Mouse (Mus musculus): Measurements from ENCODE around the gene Nkx2-1. TPM values are rescaled to one million over a fixed set of nuclear protein-coding genes. Genes with fewer than 3 reads are reported as not detected.

Nkx2-1 gene
- total RNA-seq, 1 experiment: not detected

- no peak for DNase-seq (ENCODE audit: low read depth, low spot score)
- Histone ChIP-seq H3K9me3 (ENCODE audit: control insufficient read depth, insufficient read depth, low read depth, low read length) (no peaks in the 10 kb centered on the region), H3K4me1 (ENCODE audit: control insufficient read depth in 2 of 2, insufficient read depth in 2 of 2, low read length in 2 of 2, poor library complexity in 1 of 2) (peaks cover 0 to 6% of the 10 kb centered on the region in 2 experiments; a peak in 1 of 4 replicates), H3K36me3 (ENCODE audit: control insufficient read depth, insufficient read depth, low read length, poor library complexity, severe bottlenecking) (no peaks in the 10 kb centered on the region), H3K4me3 (ENCODE audit: insufficient read depth in 1 of 2, low read depth in 1 of 2, low read length in 2 of 2, poor library complexity in 1 of 2, severe bottlenecking in 1 of 2) (no peak overlapping the region), H3K27ac (ENCODE audit: insufficient read depth, low read depth, low read length, poor library complexity, severe bottlenecking) (no peak overlapping the region), H3K9ac (ENCODE audit: insufficient read depth, low read depth, low read length, poor library complexity, severe bottlenecking) (no peak overlapping the region)
- in situ Hi-C loops (cut with MboI; ENCODE audit: low sequenced_read_pairs in 2 of 2, unreplicated experiment in 2 of 2): loop anchor here in 1 of 2 experiments (25.0 kb wide), 1 partner anchor 655 kb away; the partner anchor contains the start of gene Slc25a21
- no peak for TF ChIP-seq HCFC1 (IDR thresholded peaks at IDR 0.05; ENCODE audit: borderline replicate concordance, insufficient read depth, low read length)
- TF ChIP-seq CHD2 (IDR thresholded peaks at IDR 0.05; ENCODE audit: low read depth, low read length): no peak
- TF ChIP-seq MAFK (IDR thresholded peaks at IDR 0.05; ENCODE audit: insufficient read depth, low read depth, low read length): no peak
- no peak for TF ChIP-seq ZC3H11A (IDR thresholded peaks at IDR 0.05; ENCODE audit: borderline replicate concordance, low read depth, low read length)
- TF ChIP-seq ZNF384 (IDR thresholded peaks at IDR 0.05; ENCODE audit: low read depth, low read length): no peak
These were observed 4.6 kb downstream of the Nkx2-1 start for GRCm38 (mm10) chr12:56532142-56532541.

GRCm38 (mm10) chr12:56531051-56531620 is 5.6 kb downstream of the Nkx2-1 start:
- H3K36me3 ChIP-seq (ENCODE audit: control insufficient read depth, insufficient read depth, low read length, poor library complexity, severe bottlenecking): no peaks in the 10 kb centered on the region
- no peak overlapping the region for H3K27ac ChIP-seq (ENCODE audit: insufficient read depth, low read depth, low read length, poor library complexity, severe bottlenecking)
- H3K4me3 ChIP-seq (ENCODE audit: insufficient read depth in 1 of 2, low read depth in 1 of 2, low read length in 2 of 2, poor library complexity in 1 of 2, severe bottlenecking in 1 of 2): no peak overlapping the region
- no peaks in the 10 kb centered on the region for H3K9me3 ChIP-seq (ENCODE audit: control insufficient read depth, insufficient read depth, low read depth, low read length)
- TF ChIP-seq ZNF384 (IDR thresholded peaks at IDR 0.05; ENCODE audit: low read depth, low read length): no peak
- no peak for TF ChIP-seq MAFK (IDR thresholded peaks at IDR 0.05; ENCODE audit: insufficient read depth, low read depth, low read length)
- TF ChIP-seq ZC3H11A (IDR thresholded peaks at IDR 0.05; ENCODE audit: borderline replicate concordance, low read depth, low read length): no peak
- no peak for TF ChIP-seq HCFC1 (IDR thresholded peaks at IDR 0.05; ENCODE audit: borderline replicate concordance, insufficient read depth, low read length)
- no peak overlapping the region for H3K9ac ChIP-seq (ENCODE audit: insufficient read depth, low read depth, low read length, poor library complexity, severe bottlenecking)
- in situ Hi-C loops (cut with MboI; ENCODE audit: low sequenced_read_pairs in 2 of 2, unreplicated experiment in 2 of 2): loop anchor here in 1 of 2 experiments (25.0 kb wide), 1 partner anchor 656 kb away; the partner anchor contains the start of gene Slc25a21
- no peak for DNase-seq (ENCODE audit: low read depth, low spot score)
- H3K4me1 ChIP-seq (ENCODE audit: control insufficient read depth in 2 of 2, insufficient read depth in 2 of 2, low read length in 2 of 2, poor library complexity in 1 of 2): peaks cover 0 to 6% of the 10 kb centered on the region in 2 experiments; a peak in 1 of 4 replicates

GRCm38 (mm10) chr12:56529931-56530330 is 6.8 kb downstream of the Nkx2-1 start:
- no peak overlapping the region for H3K9ac ChIP-seq (ENCODE audit: insufficient read depth, low read depth, low read length, poor library complexity, severe bottlenecking)
- peaks cover 0 to 6% of the 10 kb centered on the region in 2 experiments; a peak in 1 of 4 replicates for H3K4me1 ChIP-seq (ENCODE audit: control insufficient read depth in 2 of 2, insufficient read depth in 2 of 2, low read length in 2 of 2, poor library complexity in 1 of 2)
- no peaks in the 10 kb centered on the region for H3K9me3 ChIP-seq (ENCODE audit: control insufficient read depth, insufficient read depth, low read depth, low read length)
- TF ChIP-seq ZC3H11A (IDR thresholded peaks at IDR 0.05; ENCODE audit: borderline replicate concordance, low read depth, low read length) (no peak), ZNF384 (IDR thresholded peaks at IDR 0.05; ENCODE audit: low read depth, low read length) (no peak), MAFK (IDR thresholded peaks at IDR 0.05; ENCODE audit: insufficient read depth, low read depth, low read length) (no peak), HCFC1 (IDR thresholded peaks at IDR 0.05; ENCODE audit: borderline replicate concordance, insufficient read depth, low read length) (no peak), CHD2 (IDR thresholded peaks at IDR 0.05; ENCODE audit: low read depth, low read length) (no peak)
- H3K27ac ChIP-seq (ENCODE audit: insufficient read depth, low read depth, low read length, poor library complexity, severe bottlenecking): no peak overlapping the region
- H3K36me3 ChIP-seq (ENCODE audit: control insufficient read depth, insufficient read depth, low read length, poor library complexity, severe bottlenecking): no peaks in the 10 kb centered on the region
- in situ Hi-C loops (cut with MboI; ENCODE audit: low sequenced_read_pairs in 2 of 2, unreplicated experiment in 2 of 2): loop anchor here in 1 of 2 experiments (25.0 kb wide), 1 partner anchor 657 kb away; the partner anchor contains the start of gene Slc25a21
- no peak overlapping the region for H3K4me3 ChIP-seq (ENCODE audit: insufficient read depth in 1 of 2, low read depth in 1 of 2, low read length in 2 of 2, poor library complexity in 1 of 2, severe bottlenecking in 1 of 2)
- DNase-seq (ENCODE audit: low read depth, low spot score): no peak

GRCm38 (mm10) chr12:56528881-56529681 is 7.6 kb downstream of the Nkx2-1 start:
- Histone ChIP-seq H3K9ac (ENCODE audit: insufficient read depth, low read depth, low read length, poor library complexity, severe bottlenecking) (no peak overlapping the region), H3K27ac (ENCODE audit: insufficient read depth, low read depth, low read length, poor library complexity, severe bottlenecking) (no peak overlapping the region), H3K4me3 (ENCODE audit: insufficient read depth in 1 of 2, low read depth in 1 of 2, low read length in 2 of 2, poor library complexity in 1 of 2, severe bottlenecking in 1 of 2) (no peak overlapping the region), H3K9me3 (ENCODE audit: control insufficient read depth, insufficient read depth, low read depth, low read length) (no peaks in the 10 kb centered on the region), H3K4me1 (ENCODE audit: control insufficient read depth in 2 of 2, insufficient read depth in 2 of 2, low read length in 2 of 2, poor library complexity in 1 of 2) (peaks cover 0 to 4% of the 10 kb centered on the region in 2 experiments; a peak in 1 of 4 replicates), H3K36me3 (ENCODE audit: control insufficient read depth, insufficient read depth, low read length, poor library complexity, severe bottlenecking) (no peaks in the 10 kb centered on the region)
- DNase-seq (ENCODE audit: low read depth, low spot score): no peak
- in situ Hi-C loops (cut with MboI; ENCODE audit: low sequenced_read_pairs in 2 of 2, unreplicated experiment in 2 of 2): loop anchor here in 1 of 2 experiments (25.0 kb wide), 1 partner anchor 658 kb away; the partner anchor contains the start of gene Slc25a21
- TF ChIP-seq ZC3H11A (IDR thresholded peaks at IDR 0.05; ENCODE audit: borderline replicate concordance, low read depth, low read length): no peak
- TF ChIP-seq CHD2 (IDR thresholded peaks at IDR 0.05; ENCODE audit: low read depth, low read length): no peak
- no peak for TF ChIP-seq HCFC1 (IDR thresholded peaks at IDR 0.05; ENCODE audit: borderline replicate concordance, insufficient read depth, low read length)
- TF ChIP-seq ZNF384 (IDR thresholded peaks at IDR 0.05; ENCODE audit: low read depth, low read length): no peak
- no peak for TF ChIP-seq MAFK (IDR thresholded peaks at IDR 0.05; ENCODE audit: insufficient read depth, low read depth, low read length)

Measured in ES-E14 (cell line).